ENCODE assay signal across 8 mouse cellular contexts in the genomic region with DNA sequence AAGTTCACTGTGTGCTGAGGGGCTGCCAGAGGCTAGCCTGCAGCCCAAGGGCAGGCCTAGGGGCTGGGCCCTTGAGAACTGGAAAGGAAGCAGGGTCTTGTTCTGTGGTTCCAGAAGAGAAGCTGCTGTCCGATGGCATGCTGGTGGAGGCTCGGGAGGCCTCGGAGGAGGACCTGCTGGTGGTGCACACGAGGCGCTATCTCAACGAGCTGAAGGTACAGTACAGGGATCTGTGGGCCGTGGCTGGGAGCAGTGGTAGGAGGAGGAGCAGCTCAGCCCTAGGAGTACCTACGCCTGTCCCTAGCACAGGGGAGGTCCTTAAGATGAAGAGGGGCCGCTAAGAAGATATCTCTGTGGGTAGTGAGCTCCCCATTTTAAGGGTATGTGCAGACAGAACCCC. TPM values are rescaled to one million over a fixed set of nuclear protein-coding genes. Genes with fewer than 3 reads are reported as not detected.
DNase-seq lines count a peak whose midpoint lies in the region; ATAC-seq and TF ChIP-seq lines count a peak whose summit lies in the region.
"Had no signal": no experiment of that assay in that cellular context is flagged by ENCODE, and none has a peak within 500 bp of the region (broad histone marks: within the 10 kb centered on the region; RNA-seq: fewer than 3 reads in every experiment).

No protein-coding gene starts in this region.

- H3K27ac ChIP-seq in kidney, embryonic 15.5 days = 0 out of 2 replicates have a peak overlapping the region, but pooled peaks have one; percentile 2
- H3K27ac ChIP-seq in forebrain, embryonic 13.5 days = no peak overlapping the region; the same call in 1 of the 2 replicates
- peak overlapping the region; percentile 93; the same call in 1 of the 2 replicates for H3K27ac ChIP-seq in limb, embryonic 12.5 days
- H3K27ac ChIP-seq in midbrain, postnatal 0 days (ENCODE audit: low read depth, low read length) = no peak overlapping the region

- H3K4me1 ChIP-seq in kidney, embryonic 15.5 days = peaks cover 57% of the 10 kb centered on the region
- peaks cover 74% of the 10 kb centered on the region for H3K4me1 ChIP-seq in forebrain, embryonic 13.5 days
- H3K4me1 ChIP-seq in limb, embryonic 12.5 days (replicated peaks) = peaks cover 51% of the 10 kb centered on the region
- H3K4me1 ChIP-seq in midbrain, postnatal 0 days (ENCODE audit: insufficient read depth, low read length) = peaks cover 50% of the 10 kb centered on the region

- H3K27me3 ChIP-seq in kidney, embryonic 15.5 days = peaks cover 1% of the 10 kb centered on the region; the same call in 1 of the 2 replicates
- no peaks in the 10 kb centered on the region for H3K27me3 ChIP-seq in forebrain, embryonic 13.5 days
- H3K27me3 ChIP-seq in limb, embryonic 12.5 days = no peaks in the 10 kb centered on the region
- H3K27me3 ChIP-seq in midbrain, postnatal 0 days (ENCODE audit: insufficient read depth, low read length) = no peaks in the 10 kb centered on the region

- H3K36me3 ChIP-seq in kidney, embryonic 15.5 days = 0 out of 2 replicates have a peak, but pooled peaks cover 4% of the 10 kb centered on the region
- 0 out of 2 replicates have a peak, but pooled peaks cover 5% of the 10 kb centered on the region for H3K36me3 ChIP-seq in forebrain, embryonic 13.5 days (ENCODE audit: poor library complexity, severe bottlenecking)
- peaks cover 16% of the 10 kb centered on the region for H3K36me3 ChIP-seq in limb, embryonic 12.5 days
- H3K36me3 ChIP-seq in midbrain, postnatal 0 days (ENCODE audit: insufficient read depth, low read length) = no peaks in the 10 kb centered on the region

- 77% methylated on average over 9 of the region's 9 CpGs for WGBS in kidney, embryonic 15.5 days
- WGBS in forebrain, embryonic 13.5 days = 86% methylated on average over 9 of the region's 9 CpGs
- 84% methylated on average over 9 of the region's 9 CpGs for WGBS in limb, embryonic 12.5 days
- 76% methylated on average over 9 of the region's 9 CpGs for WGBS in midbrain, postnatal 0 days

- no peak for DNase-seq in kidney, postnatal 10 days
- DNase-seq in midbrain, postnatal 0 days (ENCODE audit: low spot score) = no peak
- no peak for DNase-seq in right cerebral cortex, postnatal 14 days
- no peak for DNase-seq in thymus, postnatal 4 days

- TF ChIP-seq CTCF in midbrain, postnatal 0 days (IDR thresholded peaks at IDR 0.05) = no peak

- no peak overlapping the region for H3K4me3 ChIP-seq in kidney, embryonic 15.5 days (replicated peaks)
- peak overlapping the region; percentile 9; the same call in 1 of the 2 replicates for H3K4me3 ChIP-seq in forebrain, embryonic 13.5 days
- no peak overlapping the region for H3K4me3 ChIP-seq in limb, embryonic 12.5 days (replicated peaks)
- H3K4me3 ChIP-seq in midbrain, postnatal 0 days (ENCODE audit: low read depth, low read length) = 0 out of 2 replicates have a peak overlapping the region, but pooled peaks have one; percentile 1

- 0 out of 2 replicates have a peak overlapping the region, but pooled peaks have one; percentile 86 for H3K4me2 ChIP-seq in kidney, embryonic 15.5 days
- H3K4me2 ChIP-seq in forebrain, embryonic 13.5 days = peak overlapping the region; percentile 41
- H3K4me2 ChIP-seq in limb, embryonic 12.5 days = peak overlapping the region; percentile 77
- H3K4me2 ChIP-seq in midbrain, postnatal 0 days (ENCODE audit: low read depth, low read length, poor library complexity, severe bottlenecking) = peak overlapping the region; percentile 76

- H3K9me3 ChIP-seq in kidney, embryonic 15.5 days (replicated peaks) = no peaks in the 10 kb centered on the region
- no peaks in the 10 kb centered on the region for H3K9me3 ChIP-seq in forebrain, embryonic 13.5 days (replicated peaks)
- H3K9me3 ChIP-seq in limb, embryonic 12.5 days = no peaks in the 10 kb centered on the region
- H3K9me3 ChIP-seq in midbrain, postnatal 0 days (ENCODE audit: low read length) = no peaks in the 10 kb centered on the region

- ATAC-seq in kidney, embryonic 15.5 days (replicated peaks; ENCODE audit: low FRiP score) = no peak
- no peak for ATAC-seq in forebrain, embryonic 13.5 days
- no peak for ATAC-seq in limb, embryonic 12.5 days (ENCODE audit: insufficient number of reproducible peaks, insufficient read depth, low FRiP score, low TSS enrichment, low read depth)
- ATAC-seq in midbrain, postnatal 0 days (ENCODE audit: low FRiP score) = no peak

- peak overlapping the region; percentile 18; the same call in 1 of the 2 replicates for H3K9ac ChIP-seq in kidney, embryonic 15.5 days
- peak overlapping the region; percentile 30; the same call in 1 of the 2 replicates for H3K9ac ChIP-seq in forebrain, embryonic 13.5 days
- H3K9ac ChIP-seq in limb, embryonic 12.5 days (replicated peaks) = no peak overlapping the region
- peak overlapping the region; percentile 51 for H3K9ac ChIP-seq in midbrain, postnatal 0 days (replicated peaks; ENCODE audit: low read length, poor library complexity, severe bottlenecking)

RNA-seq across cellular contexts. Expression of gene Hdac11, which starts 2.6 kb away (rescaled TPM):
- polyA plus RNA-seq in kidney, embryonic 15.5 days (2015; fragmentation: Nextera tagmentation; extraction: Ambion mirVana) = 13.2 and 14.3 TPM in 2 replicates
- polyA plus RNA-seq in forebrain, embryonic 13.5 days (2015; fragmentation: Nextera tagmentation; extraction: Ambion mirVana) = 15.3 and 21.0 TPM in 2 replicates
- 16.4 and 16.9 TPM in 2 replicates for polyA plus RNA-seq in limb, embryonic 12.5 days (2016; fragmentation: Nextera tagmentation; extraction: Ambion mirVana)
- total RNA-seq in midbrain, postnatal 0 days (2014; rRNA removed) = 104 and 121 TPM in 2 replicates
- polyA plus RNA-seq in midbrain, postnatal 0 days (2015; fragmentation: Nextera tagmentation; extraction: Ambion mirVana) = 55.2 and 59.1 TPM in 2 replicates

RNA-seq across cellular contexts. Expression of gene Nup210, which starts 42.4 kb away (rescaled TPM):
- polyA plus RNA-seq in kidney, embryonic 15.5 days (2015; fragmentation: Nextera tagmentation; extraction: Ambion mirVana) = 22.8 and 24.2 TPM in 2 replicates
- 17.1 and 23.7 TPM in 2 replicates for polyA plus RNA-seq in forebrain, embryonic 13.5 days (2015; fragmentation: Nextera tagmentation; extraction: Ambion mirVana)
- 5.1 and 5.4 TPM in 2 replicates for polyA plus RNA-seq in limb, embryonic 12.5 days (2016; fragmentation: Nextera tagmentation; extraction: Ambion mirVana)
- total RNA-seq in midbrain, postnatal 0 days (2014; rRNA removed) = 58.3 and 67.8 TPM in 2 replicates
- 16.2 and 17.2 TPM in 2 replicates for polyA plus RNA-seq in midbrain, postnatal 0 days (2015; fragmentation: Nextera tagmentation; extraction: Ambion mirVana)

RNA-seq across cellular contexts. Expression of gene Fbln2, which starts 53.2 kb away (rescaled TPM):
- 38.9 and 56.4 TPM in 2 replicates for polyA plus RNA-seq in kidney, embryonic 15.5 days (2015; fragmentation: Nextera tagmentation; extraction: Ambion mirVana)
- polyA plus RNA-seq in forebrain, embryonic 13.5 days (2015; fragmentation: Nextera tagmentation; extraction: Ambion mirVana) = 8.5 and 12.2 TPM in 2 replicates
- polyA plus RNA-seq in limb, embryonic 12.5 days (2016; fragmentation: Nextera tagmentation; extraction: Ambion mirVana) = 126 and 129 TPM in 2 replicates
- total RNA-seq in midbrain, postnatal 0 days (2014; rRNA removed) = 32.0 and 33.5 TPM in 2 replicates
- polyA plus RNA-seq in midbrain, postnatal 0 days (2015; fragmentation: Nextera tagmentation; extraction: Ambion mirVana) = 12.1 and 15.3 TPM in 2 replicates
- total RNA-seq: monocyte, adult 5-6 weeks had no signal

Comparison
In these comparisons a context has a peak if more than half of its experiments do, and no peak if none do; other contexts are left out.
1. H3K27ac ChIP-seq: peak in kidney, embryonic 15.5 days (single experiment) and limb, embryonic 12.5 days (single experiment); none in forebrain, embryonic 13.5 days (single experiment) and midbrain, postnatal 0 days (single experiment).
2. H3K4me3 ChIP-seq: peak in forebrain, embryonic 13.5 days (single experiment) and midbrain, postnatal 0 days (single experiment); none in kidney, embryonic 15.5 days (single experiment) and limb, embryonic 12.5 days (single experiment).
3. Peak in every context shown above with its lines, with median percentiles within 50 percentile points of each other: H3K4me2 ChIP-seq.